Mouse (Mus musculus) leukemia stem cell, adult 10-12 weeks (primary cell): ENCODE results near the gene Zfp978. TPM values are rescaled to one million over a fixed set of nuclear protein-coding genes. Genes with fewer than 3 reads are reported as not detected.

Experiments
- polyA plus RNA-seq: library from polyadenylated mRNA; stranded (reverse); fragments of >175 nt; gene quantifications from 2 replicates; pipeline ENCODE4 v1.2.3, GENCODE M21; 2012; ENCODE audit warnings: low replicate concordance

Zfp978 gene
- not detected in 2 replicates for polyA plus RNA-seq

DNA sequence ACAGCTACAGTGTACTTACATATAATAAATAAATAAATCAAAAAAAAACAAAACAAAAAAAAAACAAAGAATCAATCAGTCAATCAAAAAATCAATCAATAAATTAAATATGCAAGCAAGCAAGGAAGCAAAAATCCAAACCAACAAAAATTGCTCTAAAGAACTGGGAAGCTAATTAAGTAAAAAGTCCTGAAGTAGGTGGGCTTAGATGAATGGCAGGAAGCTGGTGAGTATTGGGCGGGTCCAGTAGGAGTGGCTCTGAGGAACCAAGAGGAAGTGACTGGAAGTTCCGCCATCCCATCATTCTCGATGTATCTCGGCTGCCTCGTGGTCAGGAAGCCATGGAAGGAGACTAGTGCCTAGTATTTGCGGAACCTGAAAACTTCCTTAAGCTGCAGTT lies at the start of gene Zfp978:
Gene Zfp978, plus strand, starts transcription at position 301 of the 400 bp plus-strand sequence.

Other genes starting within 250 kb of the Zfp978 start
- gene Zfp991, start 229.3 kb upstream of the Zfp978 start, polyA plus RNA-seq: 0.22 TPM in 1 of 2 replicates, not detected in the other
- gene Zfp988, start 55.6 kb upstream of the Zfp978 start, polyA plus RNA-seq: 0.06 TPM in 1 of 2 replicates, not detected in the other
- gene Zfp982, start 131.1 kb downstream of the Zfp978 start, polyA plus RNA-seq: not detected in 2 replicates
- gene Gm16503, start 178.9 kb downstream of the Zfp978 start, polyA plus RNA-seq: 0.14 TPM in 1 of 2 replicates, not detected in the other
- not detected in 2 replicates for gene Zfp985, start 192.0 kb downstream of the Zfp978 start, polyA plus RNA-seq